Mouse (Mus musculus): ENCODE data around the gene Higd1a. TPM values are rescaled to one million over a fixed set of nuclear protein-coding genes. Genes with fewer than 3 reads are reported as not detected.
A peak's percentile ranks its signal among the peaks of the same experiment; 100 is the strongest.

Higd1a gene
- total RNA-seq, 2 experiments from 2014 or later: 153 to 165 TPM

- DNase-seq: peak; percentile 81
Measured at GRCm38 (mm10) chr9:121880840-121881239, 22.7 kb upstream of the Higd1a start.

- peak; percentile 69 for DNase-seq
Measured at GRCm38 (mm10) chr9:121877052-121877740, 19.0 kb upstream of the Higd1a start.

- no peak for DNase-seq
Measured at GRCm38 (mm10) chr9:121873578-121873977, 15.4 kb upstream of the Higd1a start.

GRCm38 (mm10) chr9:121872062-121872683 lies 14.0 kb upstream of the Higd1a start:
- no peak for DNase-seq

- DNase-seq: no peak
Measured at GRCm38 (mm10) chr9:121869973-121870515, 11.9 kb upstream of the Higd1a start.

- DNase-seq: no peak
Measured at GRCm38 (mm10) chr9:121869432-121869831, 11.3 kb upstream of the Higd1a start.

- DNase-seq: no peak
Measured at GRCm38 (mm10) chr9:121868236-121868635, 10.1 kb upstream of the Higd1a start.

GRCm38 (mm10) chr9:121867632-121868031 lies 9.5 kb upstream of the Higd1a start:
- DNase-seq: peak; percentile 26

GRCm38 (mm10) chr9:121865425-121866008 lies 7.4 kb upstream of the Higd1a start:
- no peak for DNase-seq

- no peak for DNase-seq
Measured at GRCm38 (mm10) chr9:121864837-121865236, 6.7 kb upstream of the Higd1a start.

GRCm38 (mm10) chr9:121860921-121861320 lies 2.8 kb upstream of the Higd1a start:
- no peak for DNase-seq

- DNase-seq: no peak
Measured at GRCm38 (mm10) chr9:121859345-121859744, 1.2 kb upstream of the Higd1a start.

- peak; percentile 98 for DNase-seq
Measured at GRCm38 (mm10) chr9:121857474-121858152, 549 bp downstream of the Higd1a start.

GRCm38 (mm10) chr9:121856649-121857416 lies 1.3 kb downstream of the Higd1a start:
- no peak for DNase-seq

GRCm38 (mm10) chr9:121854246-121854645 lies 3.9 kb downstream of the Higd1a start:
- DNase-seq: no peak

GRCm38 (mm10) chr9:121847842-121848241 lies 10.3 kb downstream of the Higd1a start:
- no peak for DNase-seq

- no peak for DNase-seq
Measured at GRCm38 (mm10) chr9:121847138-121847537, 11.0 kb downstream of the Higd1a start.

- DNase-seq: peak; percentile 43
Measured at GRCm38 (mm10) chr9:121846526-121847118, 11.5 kb downstream of the Higd1a start.

- DNase-seq: no peak
Measured at GRCm38 (mm10) chr9:121842914-121843313, 15.2 kb downstream of the Higd1a start.

- DNase-seq: no peak
Measured at GRCm38 (mm10) chr9:121839622-121839965, 18.6 kb downstream of the Higd1a start.

- DNase-seq: peak; percentile 83
Measured at GRCm38 (mm10) chr9:121838829-121839621, 19.1 kb downstream of the Higd1a start, which contains the start of gene Ccdc13. TSS of gene Ccdc13 (minus strand) at chr9:121839461.
